Mouse (Mus musculus) heart, postnatal 0 days (tissue): ENCODE measurements around the gene D5Ertd579e.

Source experiments
- CTCF ChIP-seq: IDR thresholded peaks from 2 replicates; pipeline ENCODE4 v1.5.1; 2016; ENCODE audit warnings: antibody characterized with exemption, control low read depth, low read depth
- EP300 ChIP-seq: IDR thresholded peaks from 2 replicates; pipeline ENCODE4 v1.6.1; 2016; ENCODE audit warnings: antibody characterized with exemption, low read depth

DNA sequence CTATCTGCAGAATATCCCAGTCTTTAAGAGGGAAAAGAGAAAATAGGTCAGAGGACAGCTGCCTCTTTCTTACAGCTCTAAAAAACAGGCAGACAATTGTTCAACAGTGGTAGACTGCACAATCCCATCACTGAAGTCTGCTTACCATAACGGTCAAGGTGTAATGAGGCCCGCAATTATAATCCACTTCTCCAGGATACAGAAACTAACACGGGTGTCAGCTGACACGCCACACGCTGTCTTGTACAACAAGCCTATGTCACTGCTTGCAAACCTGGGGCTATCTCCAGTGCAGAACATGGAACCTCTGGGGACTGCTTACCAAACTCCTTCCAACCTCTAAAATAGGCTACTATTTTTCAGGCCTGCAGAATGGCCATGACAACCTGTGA lies 74.8 kb downstream of the D5Ertd579e start:
- TF ChIP-seq CTCF: no peak
- TF ChIP-seq EP300: no peak
